Mouse (Mus musculus) embryonic fibroblast, embryonic 13.5 days (primary cell): ENCODE measurements around the gene Pih1d2. TPM values are rescaled to one million over a fixed set of nuclear protein-coding genes. Genes with fewer than 3 reads are reported as not detected.

ENCODE experiments used
- H3K27ac ChIP-seq: 2 replicates; pipeline ENCODE4 v1.5.1; 2012; ENCODE audit warnings: low read length, control low read depth, inconsistent platforms; ENCODE audit not compliant: insufficient read depth
- H3K4me1 ChIP-seq: 2 replicates; pipeline ENCODE4 v1.6.1; 2011; ENCODE audit warnings: low read length; ENCODE audit not compliant: control insufficient read depth, insufficient read depth
- H3K4me3 ChIP-seq: 2 replicates; pipeline ENCODE4 v1.5.1; 2011; ENCODE audit warnings: mild to moderate bottlenecking, control low read depth, low read length; ENCODE audit not compliant: insufficient read depth
- CTCF ChIP-seq: IDR thresholded peaks from 2 replicates; pipeline ENCODE4 v1.5.1; 2011; ENCODE audit warnings: mild to moderate bottlenecking, control low read depth, low read length, moderate library complexity, borderline replicate concordance; ENCODE audit not compliant: insufficient read depth
- POLR2A ChIP-seq: IDR thresholded peaks from 2 replicates; pipeline ENCODE4 v1.6.1; 2011; ENCODE audit warnings: low read depth, mild to moderate bottlenecking, control low read depth, low read length, moderate library complexity
- polyA plus RNA-seq: library from polyadenylated mRNA; stranded (reverse); fragments of >200 nt; gene quantifications from 2 replicates; pipeline ENCODE4 v1.2.4, GENCODE M21; 2011; ENCODE audit warnings: low read depth; ENCODE audit not compliant: missing spikeins, insufficient read length

Gene Pih1d2
- polyA plus RNA-seq, 1 experiment: 1.5 TPM

DNA sequence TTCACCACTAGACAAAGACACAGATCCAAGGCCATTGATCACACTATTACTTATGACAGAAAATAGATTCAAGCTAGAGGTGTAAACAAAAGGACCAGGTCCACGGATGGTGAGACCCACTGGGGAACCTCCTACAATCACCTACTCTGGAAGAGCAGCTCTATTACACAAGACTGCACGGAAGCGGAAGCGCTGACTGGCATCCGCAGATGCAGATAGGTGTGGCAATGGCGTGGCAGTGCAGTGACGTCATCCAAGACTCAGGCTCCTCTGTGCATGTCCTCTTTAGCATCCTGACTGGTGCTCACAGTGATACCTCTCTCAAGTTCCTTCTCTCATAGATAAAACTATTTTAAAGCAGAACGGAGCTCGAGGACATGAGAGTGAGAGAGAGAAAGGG lies 24.2 kb upstream of the Pih1d2 start:
- TF ChIP-seq CTCF (no peak), POLR2A (no peak)
- Histone ChIP-seq H3K27ac (no peak overlapping the region), H3K4me3 (no peak overlapping the region), H3K4me1 (peaks cover 4% of the 10 kb centered on the region)

GRCm38 (mm10) chr9:50593544-50593943 lies 23.6 kb upstream of the Pih1d2 start:
- TF ChIP-seq POLR2A: no peak
- TF ChIP-seq CTCF: peak; percentile 31; the same call in 1 of the 2 replicates
- H3K27ac ChIP-seq: no peak overlapping the region
- H3K4me1 ChIP-seq: peaks cover 4% of the 10 kb centered on the region
- H3K4me3 ChIP-seq: no peak overlapping the region

- H3K4me3 ChIP-seq: no peak overlapping the region
- peaks cover 4% of the 10 kb centered on the region for H3K4me1 ChIP-seq
- TF ChIP-seq CTCF (no peak), POLR2A (no peak)
- no peak overlapping the region for H3K27ac ChIP-seq
Observed at GRCm38 (mm10) chr9:50594794-50595417, 22.2 kb upstream of the Pih1d2 start.

DNA sequence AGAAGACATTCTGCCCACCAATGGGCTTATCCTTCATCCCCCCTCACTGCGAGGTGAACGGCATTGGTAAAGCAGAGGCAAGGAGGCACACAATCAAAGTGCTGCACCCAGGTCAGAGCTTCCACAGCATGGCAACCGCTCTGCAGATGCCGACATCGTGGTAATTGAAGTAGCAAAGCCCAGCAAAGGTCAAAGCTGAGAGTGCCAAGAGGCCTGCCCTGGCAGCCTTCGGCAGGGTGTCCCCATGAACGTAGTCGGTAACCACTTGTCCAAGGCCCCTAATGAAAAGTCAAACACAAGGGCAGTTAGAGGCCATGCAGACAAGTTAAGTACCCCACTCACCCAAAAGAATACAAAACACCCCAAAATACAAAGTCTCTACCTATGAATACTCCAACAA lies 20.1 kb upstream of the Pih1d2 start:
- H3K27ac ChIP-seq: no peak overlapping the region
- no peaks in the 10 kb centered on the region for H3K4me1 ChIP-seq
- no peak for TF ChIP-seq POLR2A
- no peak overlapping the region for H3K4me3 ChIP-seq

GRCm38 (mm10) chr9:50601536-50601935 lies 15.6 kb upstream of the Pih1d2 start:
- no peak for TF ChIP-seq POLR2A
- TF ChIP-seq CTCF: no peak

DNA sequence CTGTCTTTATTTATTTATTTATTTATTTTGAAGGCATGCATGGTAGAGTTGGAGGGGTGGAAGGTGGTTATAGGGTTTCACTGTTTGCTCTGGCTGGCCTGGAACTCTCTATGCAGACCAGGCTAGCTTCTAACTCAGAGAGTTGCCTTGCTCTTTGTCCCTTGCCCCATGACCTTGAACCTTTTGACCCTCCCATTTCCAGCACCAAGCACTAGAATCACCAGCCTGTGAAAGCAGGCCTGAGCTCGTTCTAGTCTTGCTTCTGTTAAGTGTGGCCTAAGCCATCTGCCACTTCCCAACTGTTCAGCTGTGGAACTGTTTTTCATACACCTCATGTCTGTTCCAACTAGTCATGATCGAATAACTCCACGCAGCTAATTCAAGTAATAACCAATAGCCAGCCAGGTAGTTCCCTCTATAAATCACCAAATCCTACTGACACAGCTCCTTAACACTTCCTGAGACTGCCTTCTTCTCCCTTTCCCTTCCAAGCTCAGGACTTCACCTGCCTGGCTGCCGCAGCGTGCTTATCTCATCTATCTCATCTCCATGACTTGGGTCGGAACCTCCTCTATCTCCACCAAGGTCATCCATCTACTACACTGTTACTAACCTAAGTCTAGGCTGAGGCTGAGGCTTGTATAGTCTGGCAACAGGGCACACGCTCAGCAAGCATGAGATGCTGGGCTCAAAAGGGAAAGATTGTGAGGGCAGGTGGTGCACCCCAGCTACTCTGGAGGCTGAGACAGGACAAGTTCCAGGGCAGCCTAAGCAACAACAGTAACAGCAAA lies 14.9 kb upstream of the Pih1d2 start:
- Histone ChIP-seq H3K4me1 (peaks cover 7% of the 10 kb centered on the region), H3K27ac (no peak overlapping the region), H3K4me3 (peak overlapping the region; percentile 90)
- no peak for TF ChIP-seq CTCF

More at GRCm38 (mm10) chr9:50601536-50601935, 15.6 kb upstream of the Pih1d2 start:
- H3K4me3 ChIP-seq: no peak overlapping the region
- no peak overlapping the region for H3K27ac ChIP-seq
- peaks cover 7% of the 10 kb centered on the region for H3K4me1 ChIP-seq

DNA sequence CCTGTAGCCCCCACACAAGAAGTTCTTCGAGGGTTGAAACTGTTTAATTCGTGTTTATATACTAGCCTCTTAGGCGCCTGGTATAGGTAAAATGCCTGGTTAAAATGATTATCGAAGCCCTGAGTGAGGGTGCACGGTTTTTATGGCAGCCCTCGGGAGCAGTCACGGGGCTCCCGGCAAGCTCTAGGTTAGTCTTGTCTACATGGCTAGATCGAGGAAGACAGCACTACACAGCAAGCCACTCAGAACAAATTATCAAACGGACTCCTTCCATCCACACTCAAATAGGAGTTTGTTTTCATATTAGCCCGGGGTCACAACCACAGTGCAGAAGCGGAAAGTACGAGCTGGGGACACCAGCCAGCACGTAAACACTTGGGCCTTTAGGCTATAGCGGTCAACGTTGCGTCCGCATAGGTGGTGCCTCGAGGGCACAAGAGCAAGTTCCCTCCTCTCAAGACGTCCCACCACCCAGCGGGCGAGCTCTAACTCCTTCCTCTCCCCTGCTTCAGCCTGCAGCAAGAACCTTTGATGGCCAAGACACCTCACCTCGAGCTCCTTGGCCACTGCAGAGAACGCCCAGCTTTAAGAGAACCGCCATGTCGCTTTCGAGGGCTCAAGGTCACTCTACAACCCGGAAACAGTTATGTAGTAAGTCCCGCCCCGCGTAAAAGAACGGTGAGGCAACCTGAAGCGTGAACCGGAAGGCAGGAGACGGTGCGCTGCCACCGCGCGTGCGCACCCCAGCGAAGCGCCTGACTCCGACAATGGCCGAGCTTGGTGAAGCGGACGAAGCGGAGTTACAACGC lies 13.7 kb upstream of the Pih1d2 start, which contains the start of the genes Sdhd and Timm8b:
Sdhd (minus strand) TSS at position 624 of the 809 bp plus-strand sequence.
Timm8b (plus strand) TSS at position 722 of the 809 bp plus-strand sequence.
- Histone ChIP-seq H3K4me1 (peaks cover 7% of the 10 kb centered on the region), H3K4me3 (peak within 1 kb of the TSS; percentile 90), H3K27ac (peak within 1 kb of the TSS; percentile 70)
- TF ChIP-seq CTCF (no peak), POLR2A (peak; percentile 97)

GRCm38 (mm10) chr9:50603998-50604324 lies 13.2 kb upstream of the Pih1d2 start:
- peak overlapping the region; percentile 70 for H3K27ac ChIP-seq
- peaks cover 7% of the 10 kb centered on the region for H3K4me1 ChIP-seq
- TF ChIP-seq CTCF: peak; percentile 34; the same call in 1 of the 2 replicates
- no peak for TF ChIP-seq POLR2A
- H3K4me3 ChIP-seq: peak overlapping the region; percentile 90

GRCm38 (mm10) chr9:50604338-50604737 lies 12.8 kb upstream of the Pih1d2 start:
- Histone ChIP-seq H3K27ac (peak overlapping the region; percentile 70), H3K4me3 (peak overlapping the region; percentile 90), H3K4me1 (peaks cover 7% of the 10 kb centered on the region)
- TF ChIP-seq CTCF (no peak), POLR2A (0 out of 2 replicates have a peak, but pooled peaks have one; percentile 6)
